25 mouse cellular contexts compared by ENCODE assay signal in the genomic region with DNA sequence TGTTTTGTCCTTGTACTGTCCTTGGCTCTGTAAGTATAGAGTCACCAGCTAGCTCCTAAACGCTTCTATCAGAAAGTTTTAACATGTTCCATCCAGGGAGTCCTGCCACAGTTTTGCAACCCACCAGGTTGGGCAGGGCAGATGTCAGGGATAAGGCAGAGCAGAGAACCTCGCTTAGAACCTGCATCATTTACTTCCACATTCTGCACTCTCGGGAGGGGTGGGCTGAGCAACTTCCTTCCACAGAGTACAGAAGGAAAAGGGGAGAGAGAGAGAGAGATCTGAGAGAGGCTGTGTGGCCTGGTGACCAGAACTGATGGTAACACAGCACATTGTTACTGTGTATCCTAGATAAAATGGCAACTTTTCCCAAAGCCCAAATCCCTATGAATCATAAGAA.
A peak's percentile ranks its signal among the peaks of the same experiment; 100 is the strongest.
DNase-seq lines count a peak whose midpoint lies in the region; ATAC-seq lines count a peak whose summit lies in the region.
"Had no signal": no experiment of that assay in that cellular context is flagged by ENCODE, and none has a peak within 500 bp of the region (broad histone marks: within the 10 kb centered on the region; RNA-seq: fewer than 3 reads in every experiment).

No protein-coding gene starts in this region.

- H3K4me2 ChIP-seq in heart, embryonic 11.5 days, result no peak overlapping the region
- H3K4me2 ChIP-seq in heart, embryonic 15.5 days, result no peak overlapping the region
- H3K4me2 ChIP-seq in kidney, embryonic 15.5 days, result no peak overlapping the region
- H3K4me2 ChIP-seq: embryonic facial prominence, embryonic 15.5 days; hindbrain, embryonic 15.5 days had no signal

- no peak overlapping the region for H3K9ac ChIP-seq in heart, embryonic 11.5 days (ENCODE audit: low read depth, low read length)
- no peak overlapping the region for H3K9ac ChIP-seq in heart, embryonic 15.5 days
- no peak overlapping the region for H3K9ac ChIP-seq in kidney, embryonic 15.5 days
- H3K9ac ChIP-seq: embryonic facial prominence, embryonic 15.5 days; hindbrain, embryonic 15.5 days had no signal

- ATAC-seq in heart, embryonic 11.5 days (replicated peaks; ENCODE audit: insufficient number of reproducible peaks, low FRiP score, low TSS enrichment), result no peak
- no peak for ATAC-seq in heart, embryonic 15.5 days (replicated peaks; ENCODE audit: insufficient number of reproducible peaks, insufficient read depth, low FRiP score, low read depth)
- ATAC-seq in common myeloid progenitor, adult 5-6 weeks (replicated peaks; ENCODE audit: low read depth, poor library complexity, severe bottlenecking), result peak; percentile 36; the same call in 1 of the 2 replicates
- ATAC-seq in megakaryocyte, adult 5-6 weeks (ENCODE audit: poor library complexity, severe bottlenecking), result peak; percentile 70
- ATAC-seq in kidney, embryonic 15.5 days (replicated peaks; ENCODE audit: low FRiP score), result no peak
- ATAC-seq: activated CD4-positive, CD25-positive, alpha-beta regulatory T cell, adult 4 months; CD4-positive, CD25-positive, alpha-beta regulatory T cell, adult 4 months; forebrain, embryonic 14.5 days; intestine, embryonic 16.5 days; Patski had no signal

- H3K4me3 ChIP-seq in heart, embryonic 10.5 days, result no peak overlapping the region
- H3K4me3 ChIP-seq in heart, embryonic 11.5 days (ENCODE audit: low read depth, low read length), result no peak overlapping the region
- H3K4me3 ChIP-seq in heart, embryonic 15.5 days, result no peak overlapping the region
- H3K4me3 ChIP-seq in kidney, embryonic 15.5 days (replicated peaks), result no peak overlapping the region
- H3K4me3 ChIP-seq: embryonic facial prominence, embryonic 15.5 days; erythroblast, embryonic 14.5 days; forebrain, embryonic 10.5 days; gastrocnemius, adult 2 months; hindbrain, embryonic 15.5 days had no signal

- no peaks in the 10 kb centered on the region for H3K27me3 ChIP-seq in heart, embryonic 10.5 days (ENCODE audit: insufficient read depth, poor library complexity, severe bottlenecking)
- no peaks in the 10 kb centered on the region for H3K27me3 ChIP-seq in heart, embryonic 11.5 days (ENCODE audit: control insufficient read depth, insufficient read depth, low read length)
- H3K27me3 ChIP-seq in heart, embryonic 15.5 days, result no peaks in the 10 kb centered on the region
- H3K27me3 ChIP-seq in kidney, embryonic 15.5 days, result no peaks in the 10 kb centered on the region
- H3K27me3 ChIP-seq: embryonic facial prominence, embryonic 15.5 days; hindbrain, embryonic 15.5 days; Patski had no signal

- no peaks in the 10 kb centered on the region for H3K9me3 ChIP-seq in heart, embryonic 10.5 days
- no peaks in the 10 kb centered on the region for H3K9me3 ChIP-seq in heart, embryonic 11.5 days (replicated peaks; ENCODE audit: control insufficient read depth, low read length)
- H3K9me3 ChIP-seq in heart, embryonic 15.5 days (replicated peaks), result 0 out of 2 replicates have a peak, but pooled peaks cover 6% of the 10 kb centered on the region
- peaks cover 10% of the 10 kb centered on the region for H3K9me3 ChIP-seq in kidney, embryonic 15.5 days (replicated peaks)
- H3K9me3 ChIP-seq: embryonic facial prominence, embryonic 15.5 days; hindbrain, embryonic 15.5 days had no signal

- DNase-seq in heart, embryonic 10.5 days (ENCODE audit: low spot score), result no peak
- DNase-seq in heart, adult 8-10 months (ENCODE audit: low spot score), result no peak
- no peak for DNase-seq in lung, postnatal 14 days
- DNase-seq: adrenal gland, postnatal 14 days; B cell, adult 2 months; cerebellum, adult 2 months; cerebellum, postnatal 10 days; embryo, embryonic 11 days; gastrocnemius, adult 2 months; gastrocnemius, postnatal 25 days; kidney, adult 2 months had no signal

- 46% methylated on average over 3 of the region's 3 CpGs for WGBS in heart, embryonic 10.5 days
- WGBS in heart, embryonic 11.5 days (ENCODE audit: insufficient replicate concordance), result 52% methylated on average over 3 of the region's 3 CpGs
- 42% methylated on average over 3 of the region's 3 CpGs for WGBS in heart, embryonic 15.5 days
- 83% methylated on average over 3 of the region's 3 CpGs for WGBS in kidney, embryonic 15.5 days

- H3K36me3 ChIP-seq in heart, embryonic 10.5 days, result peaks cover 20% of the 10 kb centered on the region
- H3K36me3 ChIP-seq in heart, embryonic 11.5 days (ENCODE audit: control insufficient read depth, insufficient read depth, low read length), result peaks cover 13% of the 10 kb centered on the region
- H3K36me3 ChIP-seq in heart, embryonic 15.5 days, result peaks cover 14% of the 10 kb centered on the region
- peaks cover 32% of the 10 kb centered on the region for H3K36me3 ChIP-seq in kidney, embryonic 15.5 days

- peak overlapping the region; percentile 56 for H3K27ac ChIP-seq in heart, embryonic 10.5 days
- H3K27ac ChIP-seq in heart, embryonic 11.5 days (ENCODE audit: low read depth, low read length), result no peak overlapping the region
- H3K27ac ChIP-seq in heart, embryonic 15.5 days, result peak overlapping the region; percentile 69
- no peak overlapping the region for H3K27ac ChIP-seq in kidney, embryonic 15.5 days
- H3K27ac ChIP-seq: embryonic facial prominence, embryonic 15.5 days; forebrain, embryonic 10.5 days; gastrocnemius, adult 2 months; hindbrain, embryonic 15.5 days had no signal

- H3K4me1 ChIP-seq in heart, embryonic 10.5 days, result peaks cover 76% of the 10 kb centered on the region
- peaks cover 52% of the 10 kb centered on the region for H3K4me1 ChIP-seq in heart, embryonic 11.5 days (ENCODE audit: control insufficient read depth, insufficient read depth, low read length)
- H3K4me1 ChIP-seq in heart, embryonic 15.5 days (replicated peaks), result peaks cover 56% of the 10 kb centered on the region
- peaks cover 35% of the 10 kb centered on the region for H3K4me1 ChIP-seq in kidney, embryonic 15.5 days

Comparison
In these comparisons a context has a peak if more than half of its experiments do, and no peak if none do; other contexts are left out.
1. H3K27ac ChIP-seq: peak in heart, embryonic 10.5 days (single experiment) and heart, embryonic 15.5 days (single experiment); none in heart, embryonic 11.5 days (single experiment) and kidney, embryonic 15.5 days (single experiment).
2. ATAC-seq: peak in common myeloid progenitor, adult 5-6 weeks (single experiment) and megakaryocyte, adult 5-6 weeks (single experiment); none in heart, embryonic 11.5 days (single experiment), heart, embryonic 15.5 days (single experiment) and kidney, embryonic 15.5 days (single experiment).